In genomic region chr14:9695217-9695690, GRCm38 (mm10) we compare ENCODE assay signal across 12 mouse cellular contexts.
A peak's percentile ranks its signal among the peaks of the same experiment; 100 is the strongest.
DNase-seq lines count a peak whose midpoint lies in the region; ATAC-seq and TF ChIP-seq lines count a peak whose summit lies in the region.
"Had no signal": no experiment of that assay in that cellular context is flagged by ENCODE, and none has a peak within 500 bp of the region (broad histone marks: within the 10 kb centered on the region; RNA-seq: fewer than 3 reads in every experiment).

No protein-coding gene starts in this region.

- H3K4me3 ChIP-seq in midbrain, embryonic 10.5 days = no peak overlapping the region
- H3K4me3 ChIP-seq in midbrain, postnatal 0 days (ENCODE audit: low read depth, low read length) = no peak overlapping the region
- no peak overlapping the region for H3K4me3 ChIP-seq in bone marrow macrophage, adult 2 months (ENCODE audit: insufficient read depth, low read length)
- H3K4me3 ChIP-seq in forebrain, embryonic 14.5 days (ENCODE audit: low read depth, low read length) = no peak overlapping the region
- no peak overlapping the region for H3K4me3 ChIP-seq in heart, adult 2 months
- H3K4me3 ChIP-seq: heart, embryonic 13.5 days; lung, embryonic 15.5 days had no signal

- H3K4me2 ChIP-seq in midbrain, postnatal 0 days (ENCODE audit: low read depth, low read length, poor library complexity, severe bottlenecking) = no peak overlapping the region
- H3K4me2 ChIP-seq in forebrain, embryonic 14.5 days (ENCODE audit: low read length) = no peak overlapping the region
- H3K4me2 ChIP-seq: heart, embryonic 13.5 days; liver, embryonic 11.5 days; lung, embryonic 15.5 days had no signal

- peaks cover 24% of the 10 kb centered on the region for H3K4me1 ChIP-seq in midbrain, embryonic 10.5 days
- H3K4me1 ChIP-seq in midbrain, postnatal 0 days (ENCODE audit: insufficient read depth, low read length) = 0 out of 2 replicates have a peak, but pooled peaks cover 6% of the 10 kb centered on the region
- H3K4me1 ChIP-seq in bone marrow macrophage, adult 2 months (ENCODE audit: control insufficient read depth, insufficient read depth, low read length) = peaks cover 16% of the 10 kb centered on the region
- peaks cover 6% of the 10 kb centered on the region; the same call in 1 of the 2 replicates for H3K4me1 ChIP-seq in forebrain, embryonic 14.5 days (ENCODE audit: control insufficient read depth, insufficient read depth, low read length)
- H3K4me1 ChIP-seq in heart, adult 2 months (ENCODE audit: control insufficient read depth, insufficient read depth, low read length) = no peaks in the 10 kb centered on the region
- H3K4me1 ChIP-seq: lung, embryonic 15.5 days had no signal

- TF ChIP-seq CTCF in midbrain, postnatal 0 days (IDR thresholded peaks at IDR 0.05) = no peak
- no peak for TF ChIP-seq CTCF in bone marrow macrophage, adult 2 months (IDR thresholded peaks at IDR 0.05; ENCODE audit: low read depth, low read length)
- TF ChIP-seq CTCF in heart, adult 2 months (IDR thresholded peaks at IDR 0.05) = no peak

- ATAC-seq in midbrain, postnatal 0 days (ENCODE audit: low FRiP score) = no peak
- peak; percentile 62 for ATAC-seq in forebrain, embryonic 14.5 days

- no peak for TF ChIP-seq EP300 in heart, adult 2 months (IDR thresholded peaks at IDR 0.05; ENCODE audit: insufficient read depth, low read depth, low read length)

- no peaks in the 10 kb centered on the region for H3K36me3 ChIP-seq in midbrain, embryonic 10.5 days
- H3K36me3 ChIP-seq in midbrain, postnatal 0 days (ENCODE audit: insufficient read depth, low read length) = no peaks in the 10 kb centered on the region
- no peaks in the 10 kb centered on the region for H3K36me3 ChIP-seq in forebrain, embryonic 14.5 days (ENCODE audit: control insufficient read depth, insufficient read depth, low read length)
- no peaks in the 10 kb centered on the region for H3K36me3 ChIP-seq in heart, adult 2 months (ENCODE audit: control insufficient read depth, insufficient read depth, low read length)
- H3K36me3 ChIP-seq: heart, embryonic 13.5 days; lung, embryonic 15.5 days had no signal

- peak; percentile 26 for DNase-seq in midbrain, embryonic 10.5 days (ENCODE audit: low spot score)
- DNase-seq in midbrain, postnatal 0 days (ENCODE audit: low spot score) = no peak
- DNase-seq in forebrain, embryonic 14.5 days (ENCODE audit: low spot score) = peak; percentile 59
- peak; percentile 77 for DNase-seq in retina, postnatal 1 day
- no peak for DNase-seq in heart, adult 2 months
- DNase-seq in MN1 (ENCODE audit: low spot score) = no peak
- DNase-seq: kidney, adult 18-20 months; kidney, postnatal 25 days had no signal

- intact Hi-C loops in heart, adult 2 months (cut with DNase I) = no loop called here

- no peaks in the 10 kb centered on the region for H3K9me3 ChIP-seq in midbrain, embryonic 10.5 days (replicated peaks)
- no peaks in the 10 kb centered on the region for H3K9me3 ChIP-seq in midbrain, postnatal 0 days (ENCODE audit: low read length)
- no peaks in the 10 kb centered on the region for H3K9me3 ChIP-seq in forebrain, embryonic 14.5 days (replicated peaks; ENCODE audit: control insufficient read depth, low read length)
- H3K9me3 ChIP-seq: heart, embryonic 13.5 days; lung, embryonic 15.5 days had no signal

- H3K9ac ChIP-seq in midbrain, postnatal 0 days (replicated peaks; ENCODE audit: low read length, poor library complexity, severe bottlenecking) = no peak overlapping the region
- no peak overlapping the region for H3K9ac ChIP-seq in forebrain, embryonic 14.5 days (ENCODE audit: low read length)
- no peak overlapping the region for H3K9ac ChIP-seq in heart, adult 2 months (ENCODE audit: low read depth, low read length)
- H3K9ac ChIP-seq: heart, embryonic 13.5 days; lung, embryonic 15.5 days had no signal

- H3K27me3 ChIP-seq in midbrain, embryonic 10.5 days (ENCODE audit: low read depth, poor library complexity, severe bottlenecking) = peaks cover 67% of the 10 kb centered on the region
- no peaks in the 10 kb centered on the region for H3K27me3 ChIP-seq in midbrain, postnatal 0 days (ENCODE audit: insufficient read depth, low read length)
- no peaks in the 10 kb centered on the region; the same call in 1 of the 2 replicates for H3K27me3 ChIP-seq in forebrain, embryonic 14.5 days (replicated peaks; ENCODE audit: control insufficient read depth, insufficient read depth, low read length)
- no peaks in the 10 kb centered on the region for H3K27me3 ChIP-seq in heart, adult 2 months (ENCODE audit: control insufficient read depth, insufficient read depth, low read length)
- H3K27me3 ChIP-seq: heart, embryonic 13.5 days; lung, embryonic 15.5 days had no signal

- TF ChIP-seq POLR2A in bone marrow macrophage, adult 2 months (IDR thresholded peaks at IDR 0.05; ENCODE audit: borderline replicate concordance, low read depth, low read length) = no peak
- no peak for TF ChIP-seq POLR2A in heart, adult 2 months (IDR thresholded peaks at IDR 0.05; ENCODE audit: insufficient read depth, low read depth, low read length)

- WGBS in midbrain, embryonic 10.5 days = 16% methylated on average over 4 of the region's 4 CpGs
- 28% methylated on average over 4 of the region's 4 CpGs for WGBS in midbrain, postnatal 0 days
- 6% methylated on average over 4 of the region's 4 CpGs for WGBS in forebrain, embryonic 14.5 days
- WGBS in heart, adult 2 months = 79% methylated on average over 4 of the region's 4 CpGs

- no peaks in the 10 kb centered on the region for H3K79me2 ChIP-seq in heart, adult 2 months (replicated peaks; ENCODE audit: control insufficient read depth, insufficient read depth, low read length)

- no peak overlapping the region for H3K27ac ChIP-seq in midbrain, embryonic 10.5 days (replicated peaks)
- H3K27ac ChIP-seq in midbrain, postnatal 0 days (ENCODE audit: low read depth, low read length) = no peak overlapping the region
- H3K27ac ChIP-seq in bone marrow macrophage, adult 2 months (ENCODE audit: insufficient read depth, low read depth, low read length) = 0 out of 2 replicates have a peak overlapping the region, but pooled peaks have one; percentile 14
- no peak overlapping the region for H3K27ac ChIP-seq in forebrain, embryonic 14.5 days (ENCODE audit: low read depth, low read length)
- H3K27ac ChIP-seq in heart, adult 2 months = no peak overlapping the region
- H3K27ac ChIP-seq: heart, embryonic 13.5 days; lung, embryonic 15.5 days had no signal

Comparison
In these comparisons a context has a peak if more than half of its experiments do, and no peak if none do; other contexts are left out.
1. DNase-seq: peak in midbrain, embryonic 10.5 days (single experiment), forebrain, embryonic 14.5 days (single experiment) and retina, postnatal 1 day (single experiment); none in midbrain, postnatal 0 days (single experiment), heart, adult 2 months (0 of 2) and MN1 (single experiment).